Mouse (Mus musculus) urinary bladder, postnatal 4 days (tissue): ENCODE data around the gene Gm10271.

ENCODE experiments used
- DNase-seq, 2 experiments: peaks; one replicate each; pipeline ENCODE4 v3.0.0; 2021 to 2022; ENCODE audit warnings: low spot score in 2 of 2

The Gm10271 gene

GRCm38 (mm10) chr10:116972509-116972908 lies at the start of gene Gm10271:
Gene Gm10271, minus strand, starts transcription at chr10:116972609.
- DNase-seq = no peak

DNA sequence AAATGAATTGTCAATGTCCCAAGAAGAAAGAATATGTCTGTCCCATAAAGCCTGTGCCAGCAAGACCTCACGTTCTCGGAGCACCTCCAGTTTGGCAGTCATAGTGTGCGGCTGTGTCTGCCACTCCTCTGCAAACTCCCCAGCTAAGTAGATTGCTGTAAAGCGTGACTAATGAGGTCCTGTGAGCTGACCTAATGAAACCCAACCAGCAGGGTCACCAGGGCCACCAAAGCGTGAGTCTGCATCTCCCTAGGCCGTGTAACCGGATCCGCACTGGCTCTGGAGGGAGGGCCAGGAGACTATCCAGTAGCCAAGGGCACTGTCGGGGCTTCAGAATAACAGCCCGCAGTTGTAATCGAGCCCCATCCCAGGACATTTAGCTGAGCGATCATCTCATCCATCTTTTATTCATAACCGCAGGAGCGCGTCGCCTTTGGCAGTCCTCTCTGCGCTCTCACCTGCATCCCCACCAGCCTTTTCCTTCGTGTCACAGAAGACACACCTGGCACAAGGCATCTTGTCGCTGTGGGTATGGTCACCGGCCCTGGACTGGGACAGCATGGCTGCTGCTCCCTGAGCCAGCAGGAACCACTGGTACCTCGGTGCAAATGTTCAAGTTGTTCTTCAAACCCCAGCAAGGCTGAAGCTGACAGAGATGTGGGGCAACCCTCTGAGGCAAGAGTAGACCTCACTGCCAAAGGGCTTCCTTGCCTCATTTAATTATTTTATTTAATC lies 48.8 kb upstream of the Gm10271 start:
- no peak for DNase-seq

DNA sequence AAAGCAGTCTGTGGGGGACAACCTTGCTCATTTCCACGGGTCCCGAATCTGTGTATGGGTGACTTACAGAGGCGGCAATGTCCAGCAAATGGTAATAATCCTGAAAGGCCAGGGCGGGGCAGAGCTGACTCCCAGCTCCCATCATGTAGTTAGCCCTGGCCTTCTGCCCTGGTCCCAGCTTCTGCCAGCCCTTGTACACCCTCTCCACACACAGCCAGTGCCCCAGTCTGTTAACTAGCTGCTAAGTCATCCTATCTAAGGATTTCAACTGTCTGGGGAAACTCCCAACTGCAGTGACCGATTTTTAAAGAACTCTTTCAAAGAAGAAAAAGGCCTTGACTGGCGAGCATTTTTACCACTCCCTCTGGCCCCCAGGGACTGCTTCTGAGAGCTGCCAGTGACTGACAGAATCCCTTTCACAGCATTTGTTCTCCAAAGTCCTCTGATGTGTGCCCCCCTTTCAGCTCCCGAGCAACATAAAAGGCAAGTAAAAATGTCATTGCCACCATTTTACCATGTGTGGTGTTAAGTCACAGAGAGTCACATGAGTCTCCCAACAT lies 46.0 kb upstream of the Gm10271 start:
- no peak for DNase-seq

- no peak for DNase-seq
Observed at GRCm38 (mm10) chr10:117014565-117014964, 42.2 kb upstream of the Gm10271 start.

GRCm38 (mm10) chr10:117013689-117014390 lies 41.4 kb upstream of the Gm10271 start:
- no peak for DNase-seq

GRCm38 (mm10) chr10:117011047-117011446 lies 38.6 kb upstream of the Gm10271 start:
- DNase-seq = no peak

GRCm38 (mm10) chr10:117009691-117010090 lies 37.3 kb upstream of the Gm10271 start:
- no peak for DNase-seq

GRCm38 (mm10) chr10:117005707-117006464 lies 33.5 kb upstream of the Gm10271 start:
- no peak for DNase-seq

DNA sequence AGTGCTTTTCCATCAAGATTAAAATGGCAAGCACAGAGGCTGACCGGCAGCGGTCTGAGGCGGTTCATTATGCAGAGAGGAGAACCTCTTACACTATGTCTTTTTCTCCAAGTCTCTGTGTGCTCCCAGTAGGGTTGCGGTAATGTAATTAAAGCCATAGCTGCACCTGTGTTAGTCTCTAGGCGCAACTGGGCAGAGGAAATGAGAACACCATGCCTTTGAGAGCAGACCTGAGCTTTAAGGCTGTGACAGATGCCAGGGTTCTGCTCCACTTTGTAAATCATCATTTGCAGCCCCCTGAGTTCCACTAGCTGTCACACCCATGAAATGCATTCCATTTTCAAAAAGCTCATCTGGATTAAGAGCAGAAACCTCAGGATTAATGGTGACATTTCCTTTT lies 32.3 kb upstream of the Gm10271 start:
- no peak for DNase-seq

DNA sequence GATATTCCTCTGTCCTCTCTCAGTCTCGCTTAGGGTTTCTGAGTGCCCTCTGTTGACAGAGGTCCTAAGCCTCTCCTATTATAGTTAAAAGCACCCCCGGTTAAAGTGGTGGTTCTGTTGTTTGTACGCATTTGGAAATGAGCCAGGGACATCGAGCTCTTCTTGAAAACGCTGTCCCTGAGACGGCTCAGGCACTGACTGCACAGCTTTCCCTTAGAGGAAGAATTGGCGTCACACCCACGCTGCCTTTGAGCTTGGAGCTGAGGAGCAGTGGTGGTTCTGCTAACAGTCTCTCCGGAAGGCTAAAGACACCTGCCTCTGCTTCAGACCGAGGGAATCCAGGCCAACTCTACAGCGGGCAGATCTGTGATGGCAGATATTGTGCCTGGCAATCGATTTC lies 28.6 kb upstream of the Gm10271 start:
- DNase-seq = no peak

DNA sequence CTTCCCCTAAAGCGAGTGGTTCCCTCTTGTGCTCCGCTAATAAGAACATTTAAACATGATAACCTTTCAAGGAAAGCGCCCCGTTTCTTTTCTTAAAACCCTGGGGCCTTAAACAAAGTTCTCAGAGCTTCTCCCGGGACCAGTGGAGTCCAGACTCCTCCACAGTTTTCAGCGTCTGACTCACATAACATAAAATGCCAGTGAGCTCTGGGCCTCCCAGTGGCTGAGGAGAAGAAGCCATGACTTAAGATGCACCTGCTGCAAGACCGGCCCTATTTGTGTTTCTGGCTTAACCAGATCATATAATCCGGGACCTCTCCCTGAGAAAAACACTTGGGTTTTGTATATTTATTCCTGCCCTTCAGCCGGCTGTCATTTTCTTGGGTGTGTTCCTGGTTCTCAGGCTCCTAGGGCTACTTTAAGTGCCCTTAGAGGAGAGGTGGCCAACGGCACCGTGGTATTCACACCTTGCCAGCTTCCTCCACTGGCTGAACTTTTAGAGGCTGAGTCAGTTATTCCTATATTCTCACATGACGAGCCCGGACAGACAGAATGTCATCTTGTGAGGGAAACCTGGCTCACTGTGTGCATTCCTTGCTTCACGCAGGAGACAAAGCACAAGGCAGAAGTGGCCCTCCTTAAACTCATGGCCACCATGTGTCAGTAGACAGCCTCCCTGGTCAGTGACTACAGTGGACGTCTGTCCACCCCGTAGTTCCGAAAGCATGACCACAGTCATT lies 26.5 kb upstream of the Gm10271 start:
- no peak for DNase-seq

DNA sequence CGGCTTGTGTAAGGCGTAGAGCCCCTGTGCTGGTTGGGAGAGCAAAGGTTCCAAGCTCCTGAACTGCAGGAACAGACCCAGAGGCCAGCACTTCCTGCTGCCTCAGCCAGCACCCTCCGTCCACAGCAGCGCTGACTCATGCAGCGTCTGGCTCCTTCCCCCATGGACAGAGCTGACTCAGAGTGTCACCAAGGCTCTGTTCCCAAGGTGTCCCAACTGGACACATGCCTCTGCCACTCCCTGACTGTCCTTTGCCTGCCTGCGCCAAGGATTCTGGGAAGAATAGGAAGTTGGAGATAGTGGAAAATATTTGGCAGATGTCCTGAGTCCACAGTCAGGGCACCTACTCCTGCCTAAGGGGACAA lies 23.8 kb upstream of the Gm10271 start:
- peak in 1 of 2 experiments; percentile 42 for DNase-seq

- no peak for DNase-seq
Observed at GRCm38 (mm10) chr10:116995584-116996235, 23.3 kb upstream of the Gm10271 start.

DNA sequence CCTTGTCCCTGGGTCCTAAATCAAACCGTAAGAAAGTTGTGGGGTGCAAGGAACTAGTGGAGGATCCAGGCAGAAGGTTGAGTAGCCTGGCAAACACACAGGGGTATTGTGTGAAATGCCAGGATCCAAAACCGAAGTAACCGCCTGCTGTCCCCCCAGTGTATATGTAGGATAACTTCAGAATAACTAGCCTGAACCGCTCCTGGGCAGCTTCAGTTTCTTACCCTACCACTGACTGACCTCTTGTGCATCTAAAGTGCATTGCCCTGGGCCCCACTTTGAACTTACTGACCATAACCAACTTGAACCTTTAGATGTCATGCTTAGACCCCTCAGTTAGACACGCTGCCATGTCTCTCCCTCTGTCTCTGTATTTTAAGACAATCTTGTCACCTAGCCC lies 22.8 kb upstream of the Gm10271 start:
- DNase-seq = no peak

- DNase-seq = no peak
Observed at GRCm38 (mm10) chr10:116993971-116994370, 21.6 kb upstream of the Gm10271 start.

DNA sequence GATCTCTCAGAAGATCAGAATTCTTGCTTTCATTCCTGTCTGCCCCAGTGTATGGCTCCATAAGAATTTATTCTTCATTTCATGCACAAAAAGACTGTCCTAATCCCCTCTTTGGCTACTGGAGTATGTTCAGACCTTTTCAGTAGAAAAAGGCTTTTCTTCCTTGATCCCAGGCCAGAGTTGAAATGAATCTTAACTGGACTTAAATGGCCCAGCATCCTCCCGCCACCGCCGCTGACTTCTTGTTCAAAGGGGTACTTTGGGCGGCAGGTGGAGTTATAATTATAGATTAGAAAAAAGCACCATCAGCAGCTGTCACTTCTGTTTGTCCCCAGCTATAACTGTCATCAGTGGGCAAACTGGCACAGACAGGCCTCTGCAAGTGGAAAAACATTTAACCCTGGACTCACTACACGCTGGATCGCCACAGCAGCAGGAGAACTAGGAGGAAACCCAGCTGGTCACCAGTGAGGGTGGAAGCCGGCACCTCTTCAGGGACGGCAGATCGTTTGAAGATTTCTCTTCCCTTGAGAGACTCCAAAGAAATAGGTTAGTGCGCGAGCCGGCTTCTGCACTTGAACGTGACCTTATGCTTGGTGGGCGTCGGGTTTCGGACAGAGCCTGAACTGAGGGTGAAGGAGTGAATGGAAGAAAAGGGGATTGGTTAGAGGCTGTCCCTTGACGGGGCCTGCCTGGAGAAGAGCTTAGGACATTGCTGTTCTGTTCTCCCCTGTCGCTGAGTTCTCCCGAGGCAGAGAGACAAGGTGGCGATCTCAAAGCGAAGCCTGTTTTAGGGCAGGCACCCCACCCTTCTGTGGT lies 14.1 kb upstream of the Gm10271 start, which contains the start of gene Best3:
Best3 (plus strand) TSS at position 51 of the 819 bp plus-strand sequence.
- no peak for DNase-seq

- DNase-seq = no peak
Observed at GRCm38 (mm10) chr10:116984836-116985235, 12.4 kb upstream of the Gm10271 start.

- no peak for DNase-seq
Observed at GRCm38 (mm10) chr10:116982526-116982925, 10.1 kb upstream of the Gm10271 start.

GRCm38 (mm10) chr10:116980888-116981287 lies 8.5 kb upstream of the Gm10271 start:
- no peak for DNase-seq

- DNase-seq = no peak
Observed at GRCm38 (mm10) chr10:116980273-116980672, 7.9 kb upstream of the Gm10271 start.
